Mouse (Mus musculus): ENCODE measurements around the gene A930033H14Rik.

DNA sequence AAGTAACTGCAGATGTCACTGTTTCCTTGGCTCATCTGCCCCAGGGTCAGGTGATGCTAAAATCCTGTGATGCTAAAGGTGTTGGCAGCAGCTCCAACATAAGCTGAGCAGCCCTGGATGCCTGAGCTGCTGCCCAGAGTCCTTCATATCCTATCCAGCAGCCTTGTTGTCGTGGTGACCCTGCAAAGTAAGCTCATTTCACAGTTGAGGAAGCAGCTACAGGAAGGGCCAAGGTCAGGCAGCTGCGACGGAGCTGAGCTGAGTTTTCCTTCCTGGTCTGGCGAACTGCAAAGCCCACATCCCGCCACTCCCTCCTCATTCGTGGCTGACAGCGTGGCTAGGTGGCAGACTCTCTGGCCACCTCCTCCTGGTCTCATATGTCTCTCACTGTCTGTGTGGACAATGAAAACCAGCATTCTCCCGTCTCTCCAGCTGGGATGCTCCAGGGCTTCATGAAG, 41.5 kb upstream of the A930033H14Rik start:
- TF ChIP-seq POLR2A (IDR thresholded peaks at IDR 0.05; ENCODE audit: borderline replicate concordance, low read depth, low read length) (no peak), CTCF (IDR thresholded peaks at IDR 0.05; ENCODE audit: low read depth, low read length) (no peak)

All from bone marrow macrophage, adult 2 months (primary cell).